Mouse (Mus musculus) left cerebral cortex, postnatal 25 days (tissue): ENCODE measurements at regions not wholly inside any gene's neighbourhood (a gene's known extent, or its start where the extent isn't known, plus 50 kb on each side); places are given as distances from the start of the nearest gene placed in this dataset.

Experiments used
- DNase-seq, 2 experiments: peaks; one replicate each; pipeline ENCODE4 v3.0.0; 2022; ENCODE audit warnings: low spot score in 2 of 2, mixed read lengths in 1 of 2
- intact Hi-C: fragments of 180-260 bp; cut with DNase I; formaldehyde crosslinking; loops from one replicate; pipeline ENCODE4 v1.15.1; 2025

DNA sequence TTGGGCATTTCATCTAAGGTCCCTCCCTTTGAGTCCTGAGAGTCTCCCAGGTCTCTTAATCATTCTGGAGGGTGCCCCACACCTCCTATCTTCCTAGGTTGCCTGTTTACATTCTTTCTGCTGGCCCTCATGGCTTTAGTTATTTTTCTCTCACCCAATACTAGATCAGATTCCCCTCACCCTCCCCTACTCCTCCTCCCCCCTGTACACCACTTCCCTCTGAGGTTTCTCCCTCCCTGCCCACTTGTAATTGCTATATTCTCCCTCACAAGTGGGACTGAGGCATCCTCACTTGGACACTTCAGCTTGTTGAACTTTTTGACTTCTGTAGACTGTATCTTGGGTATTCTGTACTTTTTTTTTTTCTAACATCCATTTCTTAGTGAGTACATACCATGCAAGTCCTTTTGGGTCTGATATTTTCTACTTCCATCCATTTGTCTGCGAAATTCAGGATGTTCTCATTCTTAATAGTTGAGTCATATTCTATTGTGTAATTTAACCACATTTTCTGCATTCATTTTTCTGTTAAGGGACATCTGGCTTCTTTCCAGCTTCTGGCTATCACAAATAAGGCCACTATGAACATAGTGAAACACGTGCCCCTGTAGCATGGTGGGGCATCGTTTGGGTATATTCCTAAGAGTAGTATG lies 113.3 kb downstream of the 4931408C20Rik start:
- intact Hi-C loops, result no loop called here
- no peak for DNase-seq

DNA sequence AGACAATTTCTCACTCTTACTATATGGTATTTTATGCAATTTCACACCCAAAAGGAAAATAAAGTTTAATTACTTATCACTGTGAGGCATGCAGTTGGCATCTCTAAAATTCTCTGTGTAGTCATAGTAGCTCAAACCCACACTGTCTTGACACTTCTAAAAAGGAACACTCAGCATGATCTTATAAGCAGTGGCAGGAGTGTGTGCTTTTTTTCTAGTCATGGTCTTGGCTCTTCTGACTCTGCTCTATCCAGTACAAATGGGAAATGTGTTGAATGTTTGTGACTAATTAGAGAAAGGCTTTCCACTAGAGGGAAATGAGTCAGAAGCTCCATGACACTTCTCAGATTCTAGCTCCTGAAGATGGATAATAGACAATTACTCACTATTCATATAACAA lies 127.8 kb downstream of the 4931408C20Rik start:
- peak; percentile 5 to 78 for DNase-seq
- intact Hi-C loops, result no loop called here

DNA sequence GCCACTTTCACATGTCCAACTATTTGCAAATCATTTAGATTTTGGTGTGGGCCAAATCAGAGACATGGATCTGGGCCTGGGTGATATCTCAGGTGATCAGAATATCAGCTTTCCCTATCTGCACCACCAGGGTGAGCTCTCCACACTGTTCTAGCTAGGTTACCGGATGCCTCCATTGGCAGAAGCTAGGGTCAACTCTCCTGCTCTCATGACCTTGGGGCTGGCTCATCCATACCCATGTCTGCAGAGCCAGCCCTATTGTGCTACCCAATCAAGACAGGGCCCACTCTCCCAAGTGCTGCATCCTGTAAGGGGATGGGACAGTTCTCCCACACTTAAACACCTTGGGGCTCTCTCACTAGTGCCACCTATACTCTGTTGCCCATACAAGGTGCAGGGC lies 162.7 kb downstream of the 4931408C20Rik start:
- DNase-seq, result no peak
- intact Hi-C loops, result no loop called here

DNA sequence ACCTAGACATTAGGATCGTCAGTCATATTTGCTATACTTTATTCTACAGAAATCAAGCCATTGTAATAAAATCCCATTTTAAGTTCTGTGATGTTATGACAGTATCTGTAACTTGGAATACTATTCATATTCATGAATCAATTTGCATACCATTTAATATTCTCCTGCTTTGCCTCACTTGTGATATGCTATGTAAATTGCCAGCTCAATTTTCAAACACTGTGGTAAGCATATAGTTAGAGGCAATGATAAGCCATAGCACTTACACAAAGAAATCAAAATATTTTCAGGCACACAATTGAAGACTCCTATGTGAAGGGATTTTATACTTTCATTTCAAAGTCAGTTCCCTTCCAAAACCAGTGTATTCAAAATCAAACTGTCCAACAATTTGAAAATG lies 175.9 kb downstream of the 4931408C20Rik start:
- no peak for DNase-seq
- intact Hi-C loops, result no loop called here
